Mouse (Mus musculus) B cell, adult 67 days (primary cell): Measurements from ENCODE around the gene Sytl3. TPM values are rescaled to one million over a fixed set of nuclear protein-coding genes. Genes with fewer than 3 reads are reported as not detected.

Experiments
- total RNA-seq, 2 experiments: library from RNA; stranded (reverse); gene quantifications; 4 replicates each; pipeline ENCODE4 v1.2.4; 2023

Gene Sytl3
- 1 to 10 TPM; 1.3 to 1.8 TPM for total RNA-seq

DNA sequence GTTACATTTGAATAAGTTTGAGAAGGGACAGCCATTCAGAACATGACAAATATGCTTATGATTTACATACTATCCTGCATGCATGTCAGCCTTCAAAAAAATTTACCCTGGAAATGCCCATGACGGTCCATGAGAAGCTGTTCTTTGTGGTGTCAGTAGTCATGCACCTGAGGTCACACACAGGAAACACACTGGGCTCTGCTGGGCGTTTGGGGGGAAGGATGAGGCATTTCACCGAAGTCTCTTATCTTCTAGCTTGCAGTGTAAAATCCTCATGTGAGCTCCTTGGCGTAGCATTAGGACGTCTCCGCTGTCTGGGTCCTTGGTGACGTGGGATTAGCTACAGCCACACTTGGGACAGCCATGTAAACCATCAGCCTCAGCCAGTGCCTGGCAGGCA, at the start of gene Sytl3:
Gene Sytl3, plus strand, starts transcription at position 293 of the 400 bp plus-strand sequence.

DNA sequence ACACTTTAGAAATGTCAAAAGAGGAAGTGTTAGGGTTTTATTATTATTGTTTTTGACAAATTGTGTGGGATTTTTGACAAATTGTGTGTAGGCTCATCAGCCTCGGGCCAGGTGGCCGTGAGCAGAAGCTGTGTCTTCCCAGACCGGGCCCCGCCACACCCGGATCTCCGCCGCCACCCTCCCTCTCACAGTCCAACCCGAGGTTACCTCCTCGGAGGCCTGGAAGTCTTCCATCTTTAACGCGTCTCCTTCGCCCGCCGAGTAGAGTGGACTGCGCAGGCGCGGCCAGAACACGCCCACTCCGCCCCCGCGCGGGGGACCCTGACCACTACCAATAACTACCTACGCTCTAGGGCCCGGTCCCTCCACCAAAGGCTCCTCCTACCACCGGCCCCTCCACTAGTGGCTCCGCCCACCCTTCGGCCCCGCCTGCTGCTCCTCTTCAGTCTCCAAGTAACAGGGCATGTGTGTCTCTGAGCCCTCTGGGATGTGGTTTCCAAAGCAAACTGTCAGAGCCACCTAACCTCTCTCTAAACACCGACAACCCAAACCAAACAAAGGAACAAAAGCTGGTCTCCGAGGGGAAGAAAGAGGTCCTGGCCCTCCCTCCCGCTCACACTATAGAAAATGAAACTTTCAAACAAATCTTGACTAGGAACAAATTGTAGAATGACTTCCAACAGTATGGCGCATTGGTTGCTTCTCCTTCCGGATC, 3.2 kb upstream of the Sytl3 start, which contains the start of gene Dynlt1f:
Gene Dynlt1f, minus strand, starts transcription at position 334 of the 715 bp plus-strand sequence.

DNA sequence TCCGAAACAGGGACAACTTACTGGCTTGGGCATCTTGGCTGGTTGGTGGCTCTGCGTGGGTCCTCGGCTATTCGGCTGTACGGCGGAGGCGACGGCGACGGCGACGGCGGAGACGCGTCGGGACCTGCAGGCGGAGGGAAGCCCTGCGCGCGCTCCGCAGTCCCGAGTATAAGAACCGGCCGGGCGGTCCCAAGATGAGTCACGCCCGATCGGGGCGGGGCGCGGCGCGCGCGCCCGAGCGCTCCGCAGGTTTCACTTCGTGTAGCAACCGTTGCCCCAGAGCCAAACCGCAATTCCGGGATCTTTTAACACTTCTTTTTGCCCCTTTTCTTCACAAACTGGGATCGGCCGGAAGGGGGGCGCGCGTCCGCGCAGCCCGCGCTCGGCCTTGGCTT, 123.7 kb downstream of the Sytl3 start, which contains the start of gene Ezr:
Gene Ezr, minus strand, starts transcription at position 174 of the 395 bp plus-strand sequence.

Other genes starting within 250 kb of the Sytl3 start
- 10 to 100 TPM; 99.1 to 99.9 TPM for gene Dynlt1b, start 229.0 kb upstream of the Sytl3 start, total RNA-seq
- 10 to 100 TPM; 33.1 to 55.5 TPM for gene Dynlt1c, start 57.4 kb upstream of the Sytl3 start, total RNA-seq
- gene Dynlt1f, start 3.2 kb upstream of the Sytl3 start, total RNA-seq = 100 to 1,000 TPM; 122 to 130 TPM
- 100 to 1,000 TPM; 380 to 396 TPM for gene Ezr, start 123.7 kb downstream of the Sytl3 start, total RNA-seq